Mouse (Mus musculus) heart, postnatal 10 days (tissue): ENCODE results near the gene Syngr3. TPM values are rescaled to one million over a fixed set of nuclear protein-coding genes. Genes with fewer than 3 reads are reported as not detected.
"Not testable (repeated sequence)": the region's sequence is repeated elsewhere in the genome, so short reads cannot be mapped to it uniquely, and the experiment has no call there.

Experiments
- DNase-seq, 2 experiments: peaks; one replicate each; pipeline ENCODE4 v3.0.0; 2021
- intact Hi-C: fragments of 180-260 bp; cut with DNase I; formaldehyde crosslinking; loops from one replicate; pipeline ENCODE4 v1.15.1; 2025
- total RNA-seq, 2 experiments: library from RNA; stranded (reverse); gene quantifications; 2 replicates each; pipeline ENCODE4 v1.2.3; 2021

Gene Syngr3
- total RNA-seq, 2 experiments from 2014 or later = not detected

DNA sequence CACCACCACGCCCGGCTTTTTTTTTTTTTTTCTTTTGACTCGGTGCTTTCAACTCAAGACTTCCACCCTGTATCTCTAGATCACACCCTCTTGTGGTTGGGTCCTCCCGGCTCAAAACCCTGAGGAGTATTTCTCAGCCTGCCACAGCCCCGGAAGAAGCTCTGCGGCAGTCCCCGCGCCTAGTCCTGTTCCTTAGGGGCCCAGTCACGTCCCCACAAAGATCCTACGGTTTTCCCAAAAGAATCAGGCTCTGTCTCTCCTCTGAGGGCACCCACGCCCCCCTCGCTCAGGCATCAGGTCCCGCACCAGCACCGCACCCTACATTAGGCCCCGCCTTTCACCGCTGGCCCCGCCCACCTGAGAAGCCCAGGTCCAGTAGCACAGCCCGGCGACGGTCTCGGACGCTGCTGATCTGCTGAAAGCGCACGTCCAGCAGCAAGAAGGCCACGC lies 2.6 kb downstream of the Syngr3 start:
- intact Hi-C loops = no loop called here
- peak; percentile 42 to 48 for DNase-seq

DNA sequence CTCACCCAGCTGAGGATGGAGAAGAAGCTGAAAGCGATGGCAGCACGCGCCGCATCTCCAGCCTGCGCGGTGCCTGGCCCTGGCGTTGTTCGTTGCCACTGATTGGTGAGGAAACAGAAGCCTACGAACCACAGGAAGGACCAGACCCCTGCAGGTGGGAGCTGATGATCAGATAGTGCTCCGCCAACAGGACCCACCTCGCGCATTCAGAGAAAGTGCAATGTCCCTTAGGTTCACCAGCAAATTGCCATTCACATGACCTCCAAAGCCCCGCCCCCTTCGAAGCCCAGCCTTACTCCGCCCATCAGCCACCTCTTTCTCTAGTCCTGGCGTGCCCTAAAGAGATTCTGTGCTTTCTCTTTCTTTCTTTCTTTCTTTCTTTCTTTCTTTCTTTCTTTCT lies 3.2 kb downstream of the Syngr3 start:
- peak in 1 of 2 experiments; percentile 44 for DNase-seq
- intact Hi-C loops = no loop called here

DNA sequence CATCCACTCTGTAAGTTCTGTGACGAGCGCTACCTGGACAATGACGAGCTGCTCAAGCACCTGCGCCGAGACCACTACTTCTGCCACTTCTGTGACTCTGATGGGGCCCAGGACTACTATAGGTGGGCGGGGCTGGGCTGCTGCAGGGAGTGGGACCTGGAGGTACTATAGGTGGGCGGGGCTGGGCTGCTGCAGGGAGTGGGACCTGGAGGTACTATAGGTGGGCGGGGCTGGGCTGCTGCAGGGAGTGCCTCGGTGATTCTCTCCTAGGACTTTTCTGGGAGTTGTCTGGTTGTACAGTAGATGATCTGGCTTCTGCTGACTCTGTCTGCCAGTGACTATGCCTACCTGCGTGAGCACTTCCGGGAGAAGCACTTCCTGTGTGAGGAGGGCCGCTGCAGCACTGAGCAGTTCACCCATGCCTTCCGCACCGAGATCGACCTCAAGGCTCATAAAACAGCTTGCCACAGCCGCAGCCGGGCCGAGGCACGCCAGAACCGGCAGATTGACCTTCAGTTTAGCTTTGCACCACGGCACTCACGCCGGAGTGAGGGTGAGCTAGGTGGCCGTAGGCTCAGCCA lies 12.2 kb downstream of the Syngr3 start:
- no peak for DNase-seq
- intact Hi-C loops = no loop called here

DNA sequence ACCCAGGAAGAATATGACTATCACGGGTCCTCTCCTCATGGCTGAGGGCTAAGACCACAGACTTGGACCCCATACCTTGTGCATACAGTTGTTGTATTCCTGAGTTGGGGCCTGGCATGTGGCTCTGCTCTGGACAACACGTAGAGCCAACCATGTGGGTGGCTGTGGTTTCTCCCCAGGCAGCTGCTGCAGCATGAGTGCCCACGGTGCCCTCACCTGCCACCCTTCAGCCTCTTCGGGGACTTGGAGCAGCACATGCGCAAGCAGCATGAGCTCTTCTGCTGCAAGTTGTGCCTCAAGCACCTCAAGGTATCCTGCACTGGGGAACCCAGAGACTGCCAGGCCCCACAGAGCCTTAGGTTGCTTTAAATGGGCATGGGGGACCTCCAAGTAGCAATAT lies 12.9 kb downstream of the Syngr3 start:
- DNase-seq = no peak
- intact Hi-C loops = no loop called here

GRCm38 (mm10) chr17:24676187-24676586 lies 13.6 kb downstream of the Syngr3 start:
- DNase-seq = peak; percentile 75 to 88
- intact Hi-C loops = no loop called here

DNA sequence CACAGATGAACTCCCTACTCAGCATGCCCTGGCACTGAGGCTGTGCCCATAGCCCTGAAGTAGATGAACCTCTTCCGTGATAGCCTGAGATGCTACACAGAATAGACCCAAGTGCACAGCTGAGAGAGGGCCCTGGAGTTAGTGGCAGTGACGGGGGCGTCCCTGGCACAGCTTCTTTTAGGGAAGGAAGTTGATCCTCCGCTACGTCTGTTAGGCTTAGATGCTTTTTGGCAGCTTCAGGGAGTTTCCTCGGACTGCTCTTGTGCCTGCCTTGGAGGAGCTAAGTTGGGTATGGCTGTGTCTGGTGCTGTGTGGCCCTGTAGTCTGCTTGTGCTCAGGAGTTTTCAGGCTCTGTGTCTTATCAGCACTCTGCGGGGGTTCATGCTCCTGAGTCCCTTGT lies 15.5 kb downstream of the Syngr3 start:
- intact Hi-C loops = no loop called here
- no peak for DNase-seq

DNA sequence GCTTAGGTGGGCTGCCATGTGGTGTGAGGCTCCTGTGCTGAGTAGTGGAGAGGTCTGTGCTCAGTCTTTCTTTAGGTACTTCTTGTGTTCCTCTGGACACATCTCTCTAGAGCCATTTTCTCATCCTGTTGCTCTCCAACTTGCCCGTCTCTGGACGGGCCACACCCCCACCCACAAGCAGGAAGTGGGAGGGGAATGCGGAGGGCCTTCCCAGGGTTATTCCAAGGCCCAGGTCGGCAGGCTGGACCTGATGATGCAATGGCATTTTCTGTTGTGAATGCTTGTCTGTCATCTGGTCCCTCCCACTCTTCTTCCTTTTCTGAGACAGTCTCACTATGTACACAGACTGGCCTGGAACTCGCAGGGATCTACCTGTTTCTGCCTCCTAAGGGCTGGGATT lies 17.6 kb downstream of the Syngr3 start:
- DNase-seq = peak; percentile 54 to 59
- intact Hi-C loops = no loop called here

DNA sequence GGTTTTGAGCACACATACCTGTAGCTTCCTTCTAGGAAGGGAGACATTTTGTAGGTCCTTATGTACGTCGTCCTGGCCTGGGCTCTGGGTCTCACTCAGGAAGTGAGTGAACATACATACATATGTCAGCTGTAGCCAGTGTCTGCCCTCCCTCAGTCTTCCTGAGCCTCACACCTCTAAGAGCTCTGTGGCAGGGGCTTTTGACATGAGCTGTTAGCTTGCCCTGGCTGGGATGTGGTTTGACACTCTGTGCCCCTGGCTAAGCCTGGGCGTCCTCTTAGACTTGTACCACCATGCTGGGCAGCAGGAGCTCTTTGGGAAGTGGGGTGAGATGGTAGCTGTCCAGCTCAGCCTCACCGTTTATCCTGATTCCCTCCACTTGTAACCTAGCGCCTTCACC lies 18.4 kb downstream of the Syngr3 start:
- intact Hi-C loops = no loop called here
- DNase-seq = no peak

DNA sequence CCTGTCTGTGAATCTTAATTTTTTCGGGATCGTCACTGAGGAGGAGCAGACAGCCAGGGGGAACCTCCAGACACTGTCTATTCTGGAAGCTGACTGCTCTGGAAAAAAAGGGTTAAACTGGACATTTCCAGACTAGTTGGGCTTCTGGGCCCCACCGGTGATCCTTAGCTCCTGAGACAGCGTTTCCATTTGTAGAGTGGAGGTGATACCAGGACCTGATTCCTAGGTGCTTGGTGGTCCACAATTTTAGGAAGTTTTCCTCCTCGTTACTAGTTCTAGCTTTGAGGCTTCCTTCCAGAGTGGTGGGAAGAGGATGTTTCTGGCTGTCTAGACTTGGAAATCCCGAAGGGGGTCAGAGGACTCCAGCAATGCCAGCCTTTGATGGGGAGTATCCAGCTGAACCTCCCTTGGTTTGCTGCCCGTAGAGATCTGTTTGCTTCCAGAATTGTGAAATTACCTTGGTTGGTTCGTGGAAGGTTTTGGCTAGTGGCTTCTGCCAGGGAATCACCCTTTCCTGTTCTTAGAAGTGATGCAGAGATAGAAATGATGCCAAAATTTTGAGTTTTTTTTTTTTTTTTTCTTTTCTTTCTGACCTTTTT lies 19.4 kb downstream of the Syngr3 start:
- intact Hi-C loops = no loop called here
- no peak for DNase-seq

DNA sequence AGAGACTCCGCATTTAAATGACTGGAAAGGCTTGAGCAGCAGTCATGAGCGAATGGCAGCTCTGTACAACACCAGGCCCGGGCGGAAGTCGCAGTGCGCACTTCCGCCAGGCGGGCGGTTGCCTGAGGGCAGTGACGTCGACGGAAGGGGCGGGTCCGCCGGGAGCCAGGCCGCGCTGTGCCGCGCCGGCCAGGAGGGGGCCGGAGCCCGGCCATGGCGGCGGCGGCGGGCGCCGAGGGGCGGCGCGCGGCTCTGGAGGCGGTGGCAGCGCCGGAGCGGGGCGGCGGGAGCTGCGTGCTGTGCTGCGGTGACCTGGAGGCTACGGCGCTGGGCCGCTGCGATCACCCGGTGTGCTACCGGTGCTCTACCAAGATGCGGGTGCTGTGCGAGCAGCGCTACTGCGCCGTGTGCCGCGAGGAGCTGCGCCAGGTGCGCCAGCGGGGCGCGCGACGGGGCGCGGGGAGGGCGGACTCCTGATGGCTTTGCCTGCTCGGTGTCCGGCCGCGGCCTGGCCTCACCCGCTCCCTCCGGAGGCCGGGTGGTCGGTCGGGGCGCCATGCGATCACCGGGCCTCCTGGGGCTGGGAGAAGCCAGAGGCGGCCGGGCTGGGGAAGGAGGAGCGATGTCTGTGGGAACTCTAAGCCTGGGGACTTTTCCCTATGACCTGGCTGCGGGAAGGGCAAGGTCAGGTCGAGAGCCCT lies 20.1 kb downstream of the Syngr3 start, which contains the start of gene Zfp598:
Gene Zfp598, plus strand, starts transcription at position 143 of the 701 bp plus-strand sequence.
- intact Hi-C loops = loop anchor here (2.0 to 5.0 kb wide), 2 partner anchors 15 to 192 kb away; partner anchors contain the start of gene Mlst8

DNA sequence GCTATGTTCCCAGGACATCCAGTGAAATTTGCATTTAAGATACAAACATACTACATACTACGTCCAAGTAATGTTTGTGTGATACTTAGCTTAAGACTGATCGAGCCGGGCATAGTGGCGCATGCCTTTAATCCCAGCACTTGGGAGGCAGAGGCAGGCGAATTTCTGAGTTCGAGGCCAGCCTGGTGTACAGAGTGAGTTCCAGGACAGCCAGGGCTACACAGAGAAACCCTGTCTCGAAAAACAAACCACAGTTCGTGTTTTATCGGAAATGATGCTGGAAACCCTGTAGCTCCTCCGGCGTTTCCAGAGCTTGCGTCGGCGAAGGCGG lies 20.6 kb downstream of the Syngr3 start:
- DNase-seq = not testable (repeated sequence)
- intact Hi-C loops = loop anchor here (2.0 to 5.0 kb wide), 2 partner anchors 14 to 192 kb away; partner anchors contain the start of gene Mlst8

More for the DNA sequence above, 20.1 kb downstream of the Syngr3 start, which contains the start of gene Zfp598:
- peak; percentile 97 for DNase-seq

- peak; percentile 69 to 70 for DNase-seq
- intact Hi-C loops = loop anchor here (5.0 kb wide), 1 partner anchor 190 kb away; the partner anchor contains the start of gene Mlst8
These were observed 22.3 kb downstream of the Syngr3 start for GRCm38 (mm10) chr17:24667416-24667815.

DNA sequence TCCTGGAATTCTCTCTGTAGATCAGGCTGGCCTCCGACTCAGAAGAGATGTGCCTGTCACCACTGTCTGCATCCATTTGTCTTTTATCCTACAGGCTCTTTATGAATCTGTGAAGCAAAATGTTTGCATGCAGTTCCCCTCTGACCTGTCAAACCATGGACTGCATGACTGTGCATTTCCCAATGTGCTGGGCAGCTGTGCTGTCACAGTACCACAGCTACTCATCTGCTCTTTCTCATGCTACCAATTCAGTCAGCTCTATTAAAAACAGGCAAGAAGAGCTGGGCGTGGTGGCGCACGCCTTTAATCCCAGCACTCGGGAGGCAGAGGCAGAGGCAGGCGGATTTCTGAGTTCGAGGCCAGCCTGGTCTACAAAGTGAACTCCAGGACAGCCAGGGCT lies 22.7 kb downstream of the Syngr3 start:
- intact Hi-C loops = loop anchor here (5.0 kb wide), 1 partner anchor 190 kb away; the partner anchor contains the start of gene Mlst8
- DNase-seq = not testable (repeated sequence)

DNA sequence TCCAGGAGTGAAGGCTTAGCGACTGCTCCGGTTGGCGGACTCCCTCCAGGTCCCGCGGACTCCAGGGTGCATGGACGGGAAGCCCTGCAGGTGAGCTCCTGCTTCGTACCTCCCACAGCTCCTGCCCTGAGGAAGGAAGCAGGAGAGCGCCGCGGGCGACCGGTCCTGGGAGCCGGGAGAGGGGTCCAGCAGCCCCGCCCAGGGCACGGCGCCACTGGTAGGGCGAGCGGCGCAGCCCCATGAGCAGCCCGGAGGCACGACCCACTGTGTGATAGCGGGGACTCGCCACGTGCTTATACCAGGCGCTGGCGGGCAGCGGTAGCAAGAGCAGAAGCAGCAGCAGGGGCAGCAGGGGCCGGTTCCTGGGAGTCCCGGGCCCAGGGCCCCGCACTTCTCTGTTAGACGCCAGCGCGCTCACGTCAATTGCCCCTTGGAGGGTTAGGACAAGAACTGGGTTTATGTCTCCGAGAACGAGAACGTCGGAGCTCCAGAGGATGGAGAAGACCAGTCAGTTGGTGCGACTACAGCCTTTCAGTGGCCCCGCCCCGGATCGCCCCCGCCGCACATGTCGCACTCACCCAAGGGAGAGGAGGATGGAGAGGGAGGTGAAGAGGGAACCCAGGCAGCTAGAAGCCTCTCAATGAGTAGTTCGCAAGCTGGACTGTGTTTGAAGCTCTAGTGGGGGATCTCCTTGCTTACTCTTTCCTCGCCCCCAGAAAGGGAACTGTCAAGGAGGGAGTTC lies 31.6 kb downstream of the Syngr3 start, which contains the start of gene Npw:
Gene Npw, minus strand, starts transcription at position 441 of the 742 bp plus-strand sequence.
- intact Hi-C loops = no loop called here
- no peak for DNase-seq

DNA sequence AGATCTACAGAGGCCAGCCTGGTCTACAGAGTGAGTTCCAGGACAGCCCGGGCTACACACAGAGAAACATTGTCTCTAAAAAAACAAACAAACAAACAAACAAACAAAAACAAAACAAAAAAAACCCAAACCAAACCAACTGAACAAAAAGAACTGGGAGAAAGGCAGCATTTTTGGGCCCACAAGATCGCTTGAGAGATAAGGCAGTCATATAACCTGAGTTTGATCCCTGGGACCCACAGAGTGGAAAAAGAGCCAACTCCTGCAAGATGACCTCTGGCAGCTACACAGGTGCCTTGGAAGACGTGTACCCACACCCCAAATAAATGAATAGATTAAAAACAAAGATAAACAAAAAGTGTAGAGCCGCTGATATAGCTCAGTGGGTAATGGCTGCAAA lies 34.8 kb downstream of the Syngr3 start:
- no peak for DNase-seq
- intact Hi-C loops = loop anchor here (2.0 to 5.0 kb wide), 4 partner anchors 14 to 114 kb away; partner anchors contain the start of gene Zfp598

DNA sequence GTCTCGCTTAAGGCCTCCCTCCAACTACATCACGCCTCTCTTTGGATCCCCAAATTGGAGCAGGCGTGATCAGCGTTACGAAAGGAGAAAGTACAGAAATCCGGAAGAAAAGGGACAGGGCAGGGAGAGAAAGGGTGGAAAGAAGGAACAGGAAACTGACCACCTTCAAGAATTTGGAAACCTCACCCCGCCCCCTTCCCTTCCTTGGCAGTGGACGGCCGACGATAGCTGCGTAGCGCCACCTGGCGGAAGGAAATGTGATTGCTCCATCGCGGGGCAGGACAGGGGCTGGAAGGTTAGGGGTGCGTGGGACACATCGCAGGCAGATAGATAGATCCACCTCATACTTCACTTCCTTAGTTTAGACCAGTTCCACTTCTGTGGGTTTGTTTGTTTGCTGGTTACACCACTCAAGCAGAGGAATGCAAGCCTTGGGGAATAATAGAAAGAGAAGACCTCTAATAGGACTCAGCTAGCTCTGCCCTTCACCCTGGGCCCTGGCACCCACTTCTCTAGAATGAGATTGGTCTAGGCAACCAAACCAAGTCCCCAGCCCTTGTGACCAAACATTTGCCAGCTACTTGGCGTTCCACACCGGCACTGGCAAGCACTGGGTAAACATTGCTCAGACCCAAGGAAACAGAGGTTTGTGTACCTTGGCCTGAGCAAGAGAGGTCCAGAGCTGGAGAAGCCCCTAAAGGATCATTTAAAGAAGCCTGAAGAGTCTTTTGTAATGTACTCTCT lies 35.6 kb downstream of the Syngr3 start:
- intact Hi-C loops = loop anchor here (2.0 to 5.0 kb wide), 4 partner anchors 15 to 113 kb away; partner anchors contain the start of gene Zfp598
- peak; percentile 79 to 88 for DNase-seq

DNA sequence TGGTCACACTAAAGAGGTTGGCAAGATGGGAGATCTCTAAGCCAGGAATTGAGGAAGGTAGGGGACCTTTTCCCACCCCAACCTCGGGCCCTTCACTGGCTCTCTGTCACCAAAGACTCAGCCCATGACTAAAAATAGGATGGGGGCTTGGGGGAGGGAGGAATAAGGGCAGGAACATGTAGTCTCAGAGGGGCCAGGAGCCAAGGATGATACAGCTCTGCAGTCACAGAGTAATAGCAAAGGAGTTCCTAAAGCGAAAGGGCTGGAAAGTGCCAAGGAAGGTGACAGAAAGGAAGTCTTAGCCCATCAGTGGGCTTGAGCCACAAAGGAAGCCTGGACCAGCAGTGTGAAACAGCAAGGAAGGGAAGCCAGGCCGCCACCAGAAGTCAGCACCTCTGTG lies 37.9 kb downstream of the Syngr3 start:
- intact Hi-C loops = loop anchor here (2.0 to 5.0 kb wide), 3 partner anchors 19 to 55 kb away; partner anchors contain the start of genes Nthl1 and Tsc2
- no peak for DNase-seq

- intact Hi-C loops = loop anchor here (2.0 to 5.0 kb wide), 3 partner anchors 18 to 53 kb away; partner anchors contain the start of genes Nthl1 and Tsc2
- no peak for DNase-seq
These were observed 39.0 kb downstream of the Syngr3 start for GRCm38 (mm10) chr17:24650766-24651165.

- DNase-seq = peak; percentile 62 to 71
These were observed 39.6 kb downstream of the Syngr3 start, which contains the start of gene Slc9a3r2 for GRCm38 (mm10) chr17:24650070-24650616. Gene Slc9a3r2 (minus strand): TSS chr17:24650327.

More at GRCm38 (mm10) chr17:24650070-24650616, 39.6 kb downstream of the Syngr3 start, which contains the start of gene Slc9a3r2:
- intact Hi-C loops = loop anchor here (2.0 to 5.0 kb wide), 3 partner anchors 17 to 53 kb away; partner anchors contain the start of genes Nthl1 and Tsc2
